Mouse (Mus musculus): ENCODE results near the gene Fbxw11.

GRCm38 (mm10) chr11:32677811-32678210, 35.3 kb downstream of the Fbxw11 start:
- no peak for TF ChIP-seq CTCF (conservative IDR thresholded peaks at IDR 0.05; ENCODE audit: low read length)
- no peak for TF ChIP-seq NANOG (IDR thresholded peaks at IDR 0.05; ENCODE audit: borderline replicate concordance, low read length)
- TF ChIP-seq POU5F1 (IDR thresholded peaks at IDR 0.05; ENCODE audit: borderline replicate concordance, low read length): no peak

All from E14TG2a.4 (cell line).